Mouse (Mus musculus) brown adipose tissue, adult 24 weeks (tissue): ENCODE data around the gene Hmga2. TPM values are rescaled to one million over a fixed set of nuclear protein-coding genes. Genes with fewer than 3 reads are reported as not detected.
"Not testable (repeated sequence)": the region's sequence is repeated elsewhere in the genome, so short reads cannot be mapped to it uniquely, and the experiment has no call there.

Source experiments
- H3K27ac ChIP-seq: fragments of 200-500 bp; replicated peaks from 2 replicates; pipeline ENCODE4 v1.5.1; 2012; ENCODE audit warnings: low read depth, mild to moderate bottlenecking, low read length
- H3K4me1 ChIP-seq: fragments of 200-500 bp; 2 replicates; pipeline ENCODE4 v1.6.1; 2012; ENCODE audit warnings: low read length, mixed read lengths; ENCODE audit not compliant: control insufficient read depth, insufficient read depth, insufficient read length
- H3K4me3 ChIP-seq: fragments of 200-500 bp; 2 replicates; pipeline ENCODE4 v1.5.1; 2012; ENCODE audit warnings: low read depth, mild to moderate bottlenecking, low read length, moderate library complexity; ENCODE audit not compliant: insufficient read depth
- polyA plus RNA-seq: library from polyadenylated mRNA; stranded (reverse); fragments of >200 nt; gene quantifications from 2 replicates; pipeline ENCODE4 v1.2.4, GENCODE M21; 2012; ENCODE audit not compliant: missing spikeins, insufficient read depth, insufficient read length

Gene Hmga2
- polyA plus RNA-seq, 1 experiment, result not detected

DNA sequence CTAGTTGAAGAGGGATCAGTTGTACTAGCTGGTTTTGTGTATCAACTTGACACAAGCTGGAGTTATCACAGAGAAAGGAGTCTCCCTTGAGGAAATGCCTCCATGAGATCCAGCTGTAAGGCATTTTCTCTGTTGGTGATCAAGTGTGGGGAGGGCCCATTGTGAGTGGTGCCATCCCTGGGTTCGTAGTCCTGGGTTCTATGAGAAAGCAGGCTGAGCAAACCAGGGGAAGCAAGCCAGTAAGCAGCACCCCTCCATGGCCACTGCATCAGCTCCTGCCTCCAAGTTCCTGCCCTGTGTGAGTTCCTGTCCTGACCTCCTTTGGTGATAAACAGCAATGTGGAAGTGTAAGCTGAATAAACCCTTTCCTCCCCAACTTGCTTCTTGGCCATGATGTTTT lies 137.8 kb downstream of the Hmga2 start:
- not testable (repeated sequence) for H3K4me3 ChIP-seq, H3K27ac ChIP-seq, H3K4me1 ChIP-seq

GRCm38 (mm10) chr10:120327946-120328345 lies 148.3 kb downstream of the Hmga2 start:
- no peak overlapping the region for H3K27ac ChIP-seq
- H3K4me1 ChIP-seq, result no peaks in the 10 kb centered on the region

GRCm38 (mm10) chr10:120323584-120324203 lies 152.6 kb downstream of the Hmga2 start:
- H3K27ac ChIP-seq, result no peak overlapping the region
- H3K4me3 ChIP-seq, result no peak overlapping the region
- H3K4me1 ChIP-seq, result no peaks in the 10 kb centered on the region

More at GRCm38 (mm10) chr10:120327946-120328345, 148.3 kb downstream of the Hmga2 start:
- H3K4me3 ChIP-seq, result no peak overlapping the region

DNA sequence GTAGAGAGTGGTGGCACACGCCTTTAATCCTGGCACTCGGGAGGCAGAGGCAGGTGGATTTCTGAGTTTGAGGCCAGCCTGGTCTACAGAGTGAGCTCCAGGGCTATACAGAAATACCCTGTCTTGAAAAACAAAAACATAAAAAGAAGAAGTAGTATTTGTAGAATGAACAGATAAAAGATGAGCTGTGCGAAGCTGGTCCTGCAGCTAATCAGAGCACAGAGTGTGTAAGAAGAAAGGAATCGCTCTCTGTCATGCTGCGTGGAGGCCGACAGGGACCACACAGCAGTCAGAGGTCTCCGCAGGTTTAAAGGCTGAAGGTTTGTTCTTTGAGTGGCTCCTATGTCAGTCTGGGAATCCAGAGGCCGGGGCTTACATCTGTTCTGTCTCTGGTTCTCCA lies 153.5 kb downstream of the Hmga2 start:
- Histone ChIP-seq H3K4me3 (no peak overlapping the region), H3K4me1 (no peaks in the 10 kb centered on the region), H3K27ac (no peak overlapping the region)

DNA sequence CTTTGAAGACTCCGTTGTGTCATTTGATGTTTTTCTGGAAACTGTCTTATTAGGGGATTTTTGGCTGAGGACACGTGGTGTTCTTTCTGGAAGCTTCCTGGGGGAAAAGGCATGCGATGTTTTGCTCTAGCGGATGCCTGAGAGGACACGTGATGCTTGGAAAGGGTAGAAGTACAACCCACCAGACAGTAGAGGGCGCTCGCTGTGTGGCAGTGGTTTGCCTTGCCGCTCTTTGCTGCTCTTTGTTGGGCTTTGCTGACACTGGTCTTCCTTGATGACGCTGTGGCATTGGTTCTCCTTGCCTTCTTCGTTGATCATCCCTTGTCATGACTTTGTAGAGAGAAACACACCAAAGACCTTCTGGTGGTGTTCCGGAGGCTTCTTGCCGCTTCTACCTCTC lies 156.7 kb downstream of the Hmga2 start:
- Histone ChIP-seq H3K4me3 (no peak overlapping the region), H3K27ac (no peak overlapping the region), H3K4me1 (no peaks in the 10 kb centered on the region)

Other genes with a start within 250 kb of the Hmga2 start
- 39.9 and 44.4 TPM in 2 replicates for gene Llph, start 249.4 kb downstream of the Hmga2 start, polyA plus RNA-seq